12 mouse cellular contexts compared by ENCODE assay signal in the genomic region with DNA sequence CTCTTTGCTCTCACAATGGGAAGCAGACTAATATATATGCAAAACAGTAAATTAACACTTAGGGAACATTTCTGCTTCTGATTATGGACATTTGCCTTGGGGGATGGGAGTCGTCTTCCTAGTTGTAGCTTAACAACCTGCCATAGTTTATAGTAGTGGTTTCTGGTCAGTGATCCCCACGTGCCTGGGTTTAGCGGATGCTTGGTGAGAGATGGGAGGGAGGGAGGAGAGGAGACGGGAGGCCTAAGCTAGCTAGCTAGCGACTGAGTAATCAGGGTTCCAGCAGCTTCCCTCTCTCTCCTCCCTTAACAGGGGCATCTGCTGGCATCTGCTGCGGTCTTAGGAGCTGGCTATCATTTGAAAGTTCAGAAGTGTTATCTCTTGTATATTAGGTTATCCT. TPM values are rescaled to one million over a fixed set of nuclear protein-coding genes. Genes with fewer than 3 reads are reported as not detected.
DNase-seq lines count a peak whose midpoint lies in the region; ATAC-seq and TF ChIP-seq lines count a peak whose summit lies in the region.
"Had no signal": no experiment of that assay in that cellular context is flagged by ENCODE, and none has a peak within 500 bp of the region (broad histone marks: within the 10 kb centered on the region; RNA-seq: fewer than 3 reads in every experiment).

No protein-coding gene starts in this region.

- no peak for DNase-seq in forebrain, embryonic 10.5 days (ENCODE audit: extremely low spot score, low spot score)
- DNase-seq in forebrain, embryonic 11.5 days (ENCODE audit: low spot score) = no peak
- no peak for DNase-seq in lung, embryonic 14.5 days
- DNase-seq in lung, postnatal 0 days (ENCODE audit: low spot score) = no peak
- DNase-seq in kidney, postnatal 36 days = peak; percentile 49 to 57
- DNase-seq in thymus, postnatal 36 days = no peak
- no peak for DNase-seq in layer of hippocampus, adult 9-11 months

- peaks cover 33% of the 10 kb centered on the region for H3K4me1 ChIP-seq in forebrain, embryonic 10.5 days
- H3K4me1 ChIP-seq in forebrain, embryonic 11.5 days (replicated peaks; ENCODE audit: control insufficient read depth, insufficient read depth, low read length) = peaks cover 5% of the 10 kb centered on the region; the same call in 1 of the 2 replicates
- peaks cover 15% of the 10 kb centered on the region for H3K4me1 ChIP-seq in lung, embryonic 14.5 days (ENCODE audit: insufficient read depth)
- peaks cover 10% of the 10 kb centered on the region; the same call in 1 of the 2 replicates for H3K4me1 ChIP-seq in lung, postnatal 0 days (ENCODE audit: insufficient read depth, low read depth, low read length)
- H3K4me1 ChIP-seq in forebrain, embryonic 15.5 days = peaks cover 29% of the 10 kb centered on the region

- TF ChIP-seq EP300 in lung, postnatal 0 days (IDR thresholded peaks at IDR 0.05) = no peak

- ATAC-seq in forebrain, embryonic 11.5 days (replicated peaks; ENCODE audit: low FRiP score) = no peak
- ATAC-seq in lung, embryonic 14.5 days (ENCODE audit: insufficient read depth) = no peak
- ATAC-seq in lung, postnatal 0 days = no peak
- ATAC-seq in forebrain, embryonic 15.5 days (replicated peaks) = 0 out of 2 replicates have a peak, but pooled peaks have one; percentile 17
- ATAC-seq: CD4-positive, CD25-positive, alpha-beta regulatory T cell, adult 4 months had no signal

- TF ChIP-seq CTCF in lung, embryonic 14.5 days (IDR thresholded peaks at IDR 0.05; ENCODE audit: low read depth) = no peak
- TF ChIP-seq CTCF in lung, postnatal 0 days (IDR thresholded peaks at IDR 0.05) = no peak

- H3K9me3 ChIP-seq in forebrain, embryonic 10.5 days = no peaks in the 10 kb centered on the region
- no peaks in the 10 kb centered on the region for H3K9me3 ChIP-seq in forebrain, embryonic 11.5 days (ENCODE audit: control insufficient read depth, low read length)
- H3K9me3 ChIP-seq in lung, embryonic 14.5 days (ENCODE audit: low read depth, low read length) = no peaks in the 10 kb centered on the region
- no peaks in the 10 kb centered on the region for H3K9me3 ChIP-seq in lung, postnatal 0 days (ENCODE audit: low read length)
- H3K9me3 ChIP-seq in forebrain, embryonic 15.5 days = no peaks in the 10 kb centered on the region
- H3K9me3 ChIP-seq: limb, embryonic 15.5 days; neural tube, embryonic 13.5 days had no signal

- WGBS in forebrain, embryonic 10.5 days = 51% methylated on average over 6 of the region's 6 CpGs
- 43% methylated on average over 6 of the region's 6 CpGs for WGBS in forebrain, embryonic 11.5 days
- 27% methylated on average over 6 of the region's 6 CpGs for WGBS in lung, embryonic 14.5 days
- 34% methylated on average over 6 of the region's 6 CpGs for WGBS in lung, postnatal 0 days
- 32% methylated on average over 6 of the region's 6 CpGs for WGBS in forebrain, embryonic 15.5 days

- H3K4me2 ChIP-seq in forebrain, embryonic 11.5 days (ENCODE audit: low read depth, low read length, severe bottlenecking) = no peak overlapping the region
- peak overlapping the region; percentile 6; the same call in 1 of the 2 replicates for H3K4me2 ChIP-seq in lung, embryonic 14.5 days
- H3K4me2 ChIP-seq in lung, postnatal 0 days (replicated peaks; ENCODE audit: low read depth, low read length) = no peak overlapping the region
- no peak overlapping the region for H3K4me2 ChIP-seq in forebrain, embryonic 15.5 days (replicated peaks)
- H3K4me2 ChIP-seq: limb, embryonic 15.5 days; neural tube, embryonic 13.5 days had no signal

- peak overlapping the region; percentile 40; the same call in 1 of the 2 replicates for H3K27ac ChIP-seq in forebrain, embryonic 10.5 days
- no peak overlapping the region for H3K27ac ChIP-seq in forebrain, embryonic 11.5 days (ENCODE audit: low read depth, low read length)
- H3K27ac ChIP-seq in lung, embryonic 14.5 days (ENCODE audit: low read depth) = peak overlapping the region; percentile 86; the same call in 1 of the 2 replicates
- H3K27ac ChIP-seq in lung, postnatal 0 days (ENCODE audit: low read length) = no peak overlapping the region
- H3K27ac ChIP-seq in forebrain, embryonic 15.5 days (replicated peaks) = peak overlapping the region; percentile 87
- H3K27ac ChIP-seq: limb, embryonic 15.5 days; neural tube, embryonic 13.5 days had no signal

- no peak overlapping the region; the same call in 1 of the 2 replicates for H3K9ac ChIP-seq in forebrain, embryonic 11.5 days (ENCODE audit: low read length)
- H3K9ac ChIP-seq in lung, embryonic 14.5 days = no peak overlapping the region
- no peak overlapping the region for H3K9ac ChIP-seq in lung, postnatal 0 days (replicated peaks; ENCODE audit: low read depth)
- H3K9ac ChIP-seq in forebrain, embryonic 15.5 days (replicated peaks) = no peak overlapping the region
- H3K9ac ChIP-seq: limb, embryonic 15.5 days; neural tube, embryonic 13.5 days had no signal

- no peak overlapping the region for H3K4me3 ChIP-seq in forebrain, embryonic 10.5 days
- no peak overlapping the region for H3K4me3 ChIP-seq in forebrain, embryonic 11.5 days (ENCODE audit: low read depth, low read length)
- no peak overlapping the region for H3K4me3 ChIP-seq in lung, embryonic 14.5 days (ENCODE audit: low read depth, low read length)
- H3K4me3 ChIP-seq in lung, postnatal 0 days (ENCODE audit: low read depth, low read length) = no peak overlapping the region
- H3K4me3 ChIP-seq in forebrain, embryonic 15.5 days = no peak overlapping the region
- H3K4me3 ChIP-seq: erythroblast, embryonic 14.5 days; limb, embryonic 15.5 days; neural tube, embryonic 13.5 days had no signal

- H3K36me3 ChIP-seq in forebrain, embryonic 10.5 days (replicated peaks) = no peaks in the 10 kb centered on the region; the same call in 1 of the 2 replicates
- H3K36me3 ChIP-seq in forebrain, embryonic 11.5 days (ENCODE audit: control insufficient read depth, insufficient read depth, low read length) = no peaks in the 10 kb centered on the region
- H3K36me3 ChIP-seq in lung, embryonic 14.5 days (ENCODE audit: insufficient read depth) = no peaks in the 10 kb centered on the region
- no peaks in the 10 kb centered on the region for H3K36me3 ChIP-seq in lung, postnatal 0 days (ENCODE audit: insufficient read depth, low read length)
- no peaks in the 10 kb centered on the region for H3K36me3 ChIP-seq in forebrain, embryonic 15.5 days
- H3K36me3 ChIP-seq: limb, embryonic 15.5 days; neural tube, embryonic 13.5 days had no signal

- H3K27me3 ChIP-seq in forebrain, embryonic 10.5 days (ENCODE audit: poor library complexity, severe bottlenecking) = 0 out of 2 replicates have a peak, but pooled peaks cover under 1% of the 10 kb centered on the region
- no peaks in the 10 kb centered on the region for H3K27me3 ChIP-seq in forebrain, embryonic 11.5 days (ENCODE audit: control insufficient read depth, insufficient read depth, low read length)
- no peaks in the 10 kb centered on the region for H3K27me3 ChIP-seq in lung, embryonic 14.5 days (ENCODE audit: insufficient read depth, low read length)
- no peaks in the 10 kb centered on the region for H3K27me3 ChIP-seq in lung, postnatal 0 days (replicated peaks; ENCODE audit: insufficient read depth, low read length)
- H3K27me3 ChIP-seq in forebrain, embryonic 15.5 days = no peaks in the 10 kb centered on the region
- H3K27me3 ChIP-seq: limb, embryonic 15.5 days; neural tube, embryonic 13.5 days had no signal

RNA-seq across cellular contexts. Expression of a gene that starts 8.1 kb away (rescaled TPM):
- polyA plus RNA-seq in forebrain, embryonic 10.5 days (2016; fragmentation: Nextera tagmentation; extraction: Ambion mirVana) = 10.9 and 12.1 TPM in 2 replicates
- polyA plus RNA-seq in forebrain, embryonic 11.5 days (2014; fragmentation: Nextera tagmentation; extraction: Ambion mirVana) = 13.2 TPM in 2 replicates
- polyA plus RNA-seq in lung, embryonic 14.5 days (2014; fragmentation: Nextera tagmentation; extraction: Ambion mirVana) = 56.7 and 59.4 TPM in 2 replicates
- 17.3 and 18.6 TPM in 2 replicates for polyA plus RNA-seq in lung, postnatal 0 days (2015; fragmentation: Nextera tagmentation; extraction: Ambion mirVana)
- polyA plus RNA-seq in forebrain, embryonic 15.5 days (2015; fragmentation: Nextera tagmentation; extraction: Ambion mirVana) = 21.4 and 21.7 TPM in 2 replicates

Comparison
In these comparisons a context has a peak if more than half of its experiments do, and no peak if none do; other contexts are left out.
1. H3K27ac ChIP-seq: peak in forebrain, embryonic 10.5 days (single experiment), lung, embryonic 14.5 days (single experiment) and forebrain, embryonic 15.5 days (single experiment); none in forebrain, embryonic 11.5 days (single experiment) and lung, postnatal 0 days (single experiment).
2. DNase-seq: peak in kidney, postnatal 36 days (2 of 2); none in forebrain, embryonic 10.5 days (single experiment), forebrain, embryonic 11.5 days (single experiment), lung, embryonic 14.5 days (single experiment), lung, postnatal 0 days (single experiment), thymus, postnatal 36 days (0 of 2) and layer of hippocampus, adult 9-11 months (single experiment).